20 mouse cellular contexts compared by ENCODE assay signal in the genomic region with DNA sequence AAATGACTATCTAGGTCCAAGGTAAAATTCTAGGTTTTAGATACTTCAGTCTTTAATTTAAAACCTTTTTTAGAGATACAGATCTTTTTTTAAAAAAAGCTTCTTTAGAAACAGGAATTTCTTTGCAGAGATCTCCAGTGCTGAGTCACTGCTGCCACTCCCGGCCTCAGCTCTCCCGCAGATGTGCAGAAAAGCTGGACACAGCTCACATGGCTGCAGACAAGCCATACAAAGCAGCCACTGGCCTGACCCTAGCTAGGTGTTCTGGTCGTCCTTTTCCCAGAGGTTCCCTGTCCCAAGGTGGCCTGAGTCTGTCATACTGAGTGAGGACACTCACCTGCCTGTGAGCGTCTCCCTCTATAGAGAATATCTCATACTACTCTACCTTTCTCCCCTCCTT.
DNase-seq lines count a peak whose midpoint lies in the region; ATAC-seq and TF ChIP-seq lines count a peak whose summit lies in the region.
"Had no signal": no experiment of that assay in that cellular context is flagged by ENCODE, and none has a peak within 500 bp of the region (broad histone marks: within the 10 kb centered on the region; RNA-seq: fewer than 3 reads in every experiment).

No protein-coding gene starts in this region.

- DNase-seq in frontal cortex, postnatal 10 days (ENCODE audit: low spot score in 2 of 2) = no peak
- peak; percentile 24 for DNase-seq in 3134 (ENCODE audit: extremely low read depth, insufficient read length, low spot score)
- DNase-seq in NIH3T3 (ENCODE audit: low read depth) = peak; percentile 66
- peak; percentile 11 for DNase-seq in fibroblast of lung, adult 2 months (ENCODE audit: low read depth)
- DNase-seq in hindbrain, postnatal 0 days (ENCODE audit: low spot score) = no peak
- DNase-seq in urinary bladder, postnatal 36 days (ENCODE audit: low spot score in 2 of 2) = no peak
- DNase-seq: adrenal gland, postnatal 14 days; cerebellum, adult 18-20 months; cerebellum, adult 9-11 months; forebrain, postnatal 0 days; gastrocnemius, postnatal 36 days; heart, adult 18-20 months; heart, postnatal 10 days; kidney, adult 11 months had no signal

- H3K27ac ChIP-seq in hindbrain, postnatal 0 days = no peak overlapping the region
- H3K27ac ChIP-seq: embryonic facial prominence, embryonic 15.5 days; forebrain, embryonic 12.5 days; heart, embryonic 10.5 days; hindbrain, embryonic 13.5 days had no signal

- 80% methylated on average over 4 of the region's 4 CpGs for WGBS in hindbrain, postnatal 0 days

- TF ChIP-seq CTCF in hindbrain, postnatal 0 days (IDR thresholded peaks at IDR 0.05; ENCODE audit: low read depth) = no peak

- ATAC-seq in frontal cortex, adult (ENCODE audit: low TSS enrichment) = peak; percentile 60; the same call in 1 of the 2 replicates
- no peak for ATAC-seq in hindbrain, postnatal 0 days
- no peak for ATAC-seq in megakaryocyte progenitor cell, adult 5-6 weeks (replicated peaks; ENCODE audit: poor library complexity)
- ATAC-seq: forebrain, postnatal 0 days had no signal

- no peaks in the 10 kb centered on the region for H3K4me1 ChIP-seq in hindbrain, postnatal 0 days (ENCODE audit: insufficient read depth, low read length)
- H3K4me1 ChIP-seq: embryonic facial prominence, embryonic 15.5 days had no signal

- no peak overlapping the region for H3K9ac ChIP-seq in hindbrain, postnatal 0 days (replicated peaks; ENCODE audit: low read length)
- H3K9ac ChIP-seq: embryonic facial prominence, embryonic 15.5 days; forebrain, embryonic 12.5 days; forebrain, postnatal 0 days; hindbrain, embryonic 13.5 days had no signal

- H3K36me3 ChIP-seq in hindbrain, postnatal 0 days (ENCODE audit: insufficient read depth, low read length) = peaks cover 8% of the 10 kb centered on the region; the same call in 1 of the 2 replicates

- H3K9me3 ChIP-seq in hindbrain, postnatal 0 days (ENCODE audit: low read length) = no peaks in the 10 kb centered on the region
- H3K9me3 ChIP-seq: embryonic facial prominence, embryonic 15.5 days; forebrain, embryonic 12.5 days; heart, embryonic 10.5 days; hindbrain, embryonic 13.5 days had no signal

- no peak overlapping the region for H3K4me3 ChIP-seq in hindbrain, postnatal 0 days (ENCODE audit: low read length)
- H3K4me3 ChIP-seq: embryonic facial prominence, embryonic 15.5 days; forebrain, embryonic 12.5 days; heart, embryonic 10.5 days; hindbrain, embryonic 13.5 days had no signal

- no peaks in the 10 kb centered on the region for H3K27me3 ChIP-seq in hindbrain, postnatal 0 days (ENCODE audit: insufficient read depth, low read length)
- H3K27me3 ChIP-seq: embryonic facial prominence, embryonic 15.5 days; forebrain, embryonic 12.5 days; hindbrain, embryonic 13.5 days had no signal

- H3K4me2 ChIP-seq in hindbrain, postnatal 0 days (ENCODE audit: low read depth, low read length) = no peak overlapping the region
- H3K4me2 ChIP-seq: embryonic facial prominence, embryonic 15.5 days; forebrain, embryonic 12.5 days; hindbrain, embryonic 13.5 days had no signal

Comparison
In these comparisons a context has a peak if more than half of its experiments do, and no peak if none do; other contexts are left out.
1. DNase-seq: peak in 3134 (single experiment), NIH3T3 (single experiment) and fibroblast of lung, adult 2 months (single experiment); none in frontal cortex, postnatal 10 days (0 of 2), hindbrain, postnatal 0 days (single experiment) and urinary bladder, postnatal 36 days (0 of 2).